Mouse (Mus musculus): ENCODE results near the gene Nudt8. TPM values are rescaled to one million over a fixed set of nuclear protein-coding genes. Genes with fewer than 3 reads are reported as not detected.
"Not testable (repeated sequence)": the region's sequence is repeated elsewhere in the genome, so short reads cannot be mapped to it uniquely, and the experiment has no call there.

The Nudt8 gene
- 14.0 and 15.1 TPM in 2 replicates for polyA plus RNA-seq (2014; fragmentation: Nextera tagmentation; extraction: Ambion mirVana)

- ATAC-seq (ENCODE audit: low FRiP score): peak; percentile 94
- Histone ChIP-seq H3K27me3 (ENCODE audit: control insufficient read depth, insufficient read depth, low read length) (peaks cover 3% of the 10 kb centered on the region; the same call in 1 of the 2 replicates), H3K4me2 (peak within 1 kb of the TSS; percentile 93), H3K9me3 (ENCODE audit: control insufficient read depth, low read length) (no peaks in the 10 kb centered on the region), H3K36me3 (ENCODE audit: control insufficient read depth, insufficient read depth, low read length) (no peaks in the 10 kb centered on the region), H3K4me3 (ENCODE audit: low read depth, low read length) (peak within 1 kb of the TSS; percentile 50), H3K4me1 (ENCODE audit: control insufficient read depth, insufficient read depth, low read length) (peaks cover 13% of the 10 kb centered on the region), H3K9ac (ENCODE audit: low read length) (peak within 1 kb of the TSS; percentile 91), H3K27ac (ENCODE audit: low read depth, low read length) (peak within 1 kb of the TSS; percentile 86)
- peak; percentile 99 for DNase-seq (ENCODE audit: low spot score, missing footprints)
- under 1% methylated on average over 64 of the region's 64 CpGs for whole genome bisulfite sequencing
Observed at GRCm38 (mm10) chr19:4000119-4000900, at the start of gene Nudt8, which contains the start of gene Gm49405. Gene Nudt8, plus strand, starts transcription at chr19:4000580. Gene Gm49405, plus strand, starts transcription at chr19:4000626.

GRCm38 (mm10) chr19:3951461-3951860, 48.9 kb upstream of the Nudt8 start:
- Histone ChIP-seq H3K9ac (ENCODE audit: low read length) (no peak overlapping the region), H3K9me3 (ENCODE audit: control insufficient read depth, low read length) (no peaks in the 10 kb centered on the region), H3K4me2 (no peak overlapping the region), H3K4me3 (ENCODE audit: low read depth, low read length) (no peak overlapping the region), H3K4me1 (ENCODE audit: control insufficient read depth, insufficient read depth, low read length) (no peaks in the 10 kb centered on the region), H3K27ac (ENCODE audit: low read depth, low read length) (no peak overlapping the region), H3K36me3 (ENCODE audit: control insufficient read depth, insufficient read depth, low read length) (no peaks in the 10 kb centered on the region), H3K27me3 (ENCODE audit: control insufficient read depth, insufficient read depth, low read length) (no peaks in the 10 kb centered on the region)
- no peak for ATAC-seq (ENCODE audit: low FRiP score)
- peak; percentile 19 for DNase-seq (ENCODE audit: low spot score, missing footprints)

GRCm38 (mm10) chr19:3952099-3952498, 48.3 kb upstream of the Nudt8 start:
- Histone ChIP-seq H3K4me2 (no peak overlapping the region), H3K27me3 (ENCODE audit: control insufficient read depth, insufficient read depth, low read length) (no peaks in the 10 kb centered on the region), H3K9ac (ENCODE audit: low read length) (no peak overlapping the region), H3K36me3 (ENCODE audit: control insufficient read depth, insufficient read depth, low read length) (no peaks in the 10 kb centered on the region), H3K9me3 (ENCODE audit: control insufficient read depth, low read length) (no peaks in the 10 kb centered on the region), H3K4me3 (ENCODE audit: low read depth, low read length) (no peak overlapping the region), H3K27ac (ENCODE audit: low read depth, low read length) (no peak overlapping the region), H3K4me1 (ENCODE audit: control insufficient read depth, insufficient read depth, low read length) (no peaks in the 10 kb centered on the region)
- no peak for DNase-seq (ENCODE audit: low spot score, missing footprints)
- no peak for ATAC-seq (ENCODE audit: low FRiP score)
- WGBS: 65% methylated on average over 1 of the region's 1 CpGs

- DNase-seq (ENCODE audit: low spot score, missing footprints): peak; percentile 39
- Histone ChIP-seq H3K4me2 (no peak overlapping the region), H3K4me1 (ENCODE audit: control insufficient read depth, insufficient read depth, low read length) (no peaks in the 10 kb centered on the region), H3K27me3 (ENCODE audit: control insufficient read depth, insufficient read depth, low read length) (no peaks in the 10 kb centered on the region), H3K4me3 (ENCODE audit: low read depth, low read length) (no peak overlapping the region), H3K27ac (ENCODE audit: low read depth, low read length) (no peak overlapping the region), H3K36me3 (ENCODE audit: control insufficient read depth, insufficient read depth, low read length) (no peaks in the 10 kb centered on the region), H3K9ac (ENCODE audit: low read length) (no peak overlapping the region), H3K9me3 (ENCODE audit: control insufficient read depth, low read length) (no peaks in the 10 kb centered on the region)
- ATAC-seq (ENCODE audit: low FRiP score): no peak
- 82% methylated on average over 3 of the region's 3 CpGs for WGBS
Observed at GRCm38 (mm10) chr19:3955033-3955432, 45.3 kb upstream of the Nudt8 start.

GRCm38 (mm10) chr19:3955804-3956203, 44.6 kb upstream of the Nudt8 start:
- no peaks in the 10 kb centered on the region for H3K4me1 ChIP-seq (ENCODE audit: control insufficient read depth, insufficient read depth, low read length)
- H3K9me3 ChIP-seq (ENCODE audit: control insufficient read depth, low read length): no peaks in the 10 kb centered on the region

GRCm38 (mm10) chr19:3957296-3958036, 42.9 kb upstream of the Nudt8 start:
- not testable (repeated sequence) for H3K36me3 ChIP-seq (ENCODE audit: control insufficient read depth, insufficient read depth, low read length); H3K4me1 ChIP-seq (ENCODE audit: control insufficient read depth, insufficient read depth, low read length); H3K9ac ChIP-seq (ENCODE audit: low read length); H3K4me3 ChIP-seq (ENCODE audit: low read depth, low read length); H3K9me3 ChIP-seq (ENCODE audit: control insufficient read depth, low read length); H3K4me2 ChIP-seq; ATAC-seq (ENCODE audit: low FRiP score); H3K27ac ChIP-seq (ENCODE audit: low read depth, low read length); H3K27me3 ChIP-seq (ENCODE audit: control insufficient read depth, insufficient read depth, low read length)
- 75% methylated on average over 5 of the region's 5 CpGs for WGBS
- peak; percentile 17 for DNase-seq (ENCODE audit: low spot score, missing footprints)

More at GRCm38 (mm10) chr19:3955804-3956203, 44.6 kb upstream of the Nudt8 start:
- no peaks in the 10 kb centered on the region for H3K36me3 ChIP-seq (ENCODE audit: control insufficient read depth, insufficient read depth, low read length)
- no peak for ATAC-seq (ENCODE audit: low FRiP score)
- no peaks in the 10 kb centered on the region for H3K27me3 ChIP-seq (ENCODE audit: control insufficient read depth, insufficient read depth, low read length)
- H3K9ac ChIP-seq (ENCODE audit: low read length): no peak overlapping the region
- no peak overlapping the region for H3K4me2 ChIP-seq
- no peak overlapping the region for H3K4me3 ChIP-seq (ENCODE audit: low read depth, low read length)
- no peak for DNase-seq (ENCODE audit: low spot score, missing footprints)
- 59% methylated on average over 4 of the region's 4 CpGs for WGBS
- no peak overlapping the region for H3K27ac ChIP-seq (ENCODE audit: low read depth, low read length)

- no peak within 1 kb of the TSS for H3K4me2 ChIP-seq
- no peaks in the 10 kb centered on the region for H3K9me3 ChIP-seq (ENCODE audit: control insufficient read depth, low read length)
- whole genome bisulfite sequencing: 79% methylated on average over 4 of the region's 4 CpGs
- H3K4me1 ChIP-seq (ENCODE audit: control insufficient read depth, insufficient read depth, low read length): no peaks in the 10 kb centered on the region
- ATAC-seq (ENCODE audit: low FRiP score) (no peak), DNase-seq (ENCODE audit: low spot score, missing footprints) (no peak)
- no peak within 1 kb of the TSS for H3K27ac ChIP-seq (ENCODE audit: low read depth, low read length)
- no peaks in the 10 kb centered on the region for H3K27me3 ChIP-seq (ENCODE audit: control insufficient read depth, insufficient read depth, low read length)
- H3K36me3 ChIP-seq (ENCODE audit: control insufficient read depth, insufficient read depth, low read length): no peaks in the 10 kb centered on the region
- H3K4me3 ChIP-seq (ENCODE audit: low read depth, low read length): no peak within 1 kb of the TSS
- no peak within 1 kb of the TSS for H3K9ac ChIP-seq (ENCODE audit: low read length)
Observed at GRCm38 (mm10) chr19:3958470-3958869, 41.9 kb upstream of the Nudt8 start, which contains the start of gene Aldh3b3. Gene Aldh3b3, plus strand, starts transcription at chr19:3958645.

GRCm38 (mm10) chr19:3959030-3959429, 41.4 kb upstream of the Nudt8 start:
- H3K36me3 ChIP-seq (ENCODE audit: control insufficient read depth, insufficient read depth, low read length): no peaks in the 10 kb centered on the region
- H3K4me2 ChIP-seq: no peak overlapping the region
- no peak overlapping the region for H3K4me3 ChIP-seq (ENCODE audit: low read depth, low read length)
- no peak overlapping the region for H3K9ac ChIP-seq (ENCODE audit: low read length)
- H3K9me3 ChIP-seq (ENCODE audit: control insufficient read depth, low read length): no peaks in the 10 kb centered on the region
- H3K4me1 ChIP-seq (ENCODE audit: control insufficient read depth, insufficient read depth, low read length): no peaks in the 10 kb centered on the region
- DNase-seq (ENCODE audit: low spot score, missing footprints): no peak
- H3K27me3 ChIP-seq (ENCODE audit: control insufficient read depth, insufficient read depth, low read length): no peaks in the 10 kb centered on the region
- H3K27ac ChIP-seq (ENCODE audit: low read depth, low read length): no peak overlapping the region
- no peak for ATAC-seq (ENCODE audit: low FRiP score)

- H3K9ac ChIP-seq (ENCODE audit: low read length): no peak overlapping the region
- DNase-seq (ENCODE audit: low spot score, missing footprints) (no peak), ATAC-seq (ENCODE audit: low FRiP score) (no peak)
- H3K4me2 ChIP-seq: no peak overlapping the region
- 78% methylated on average over 5 of the region's 5 CpGs for WGBS
- H3K27ac ChIP-seq (ENCODE audit: low read depth, low read length): no peak overlapping the region
- no peaks in the 10 kb centered on the region for H3K9me3 ChIP-seq (ENCODE audit: control insufficient read depth, low read length)
- no peak overlapping the region for H3K4me3 ChIP-seq (ENCODE audit: low read depth, low read length)
- no peaks in the 10 kb centered on the region for H3K36me3 ChIP-seq (ENCODE audit: control insufficient read depth, insufficient read depth, low read length)
- H3K4me1 ChIP-seq (ENCODE audit: control insufficient read depth, insufficient read depth, low read length): no peaks in the 10 kb centered on the region
- no peaks in the 10 kb centered on the region for H3K27me3 ChIP-seq (ENCODE audit: control insufficient read depth, insufficient read depth, low read length)
Observed at GRCm38 (mm10) chr19:3960211-3960610, 40.2 kb upstream of the Nudt8 start.

Data from midbrain, embryonic 11.5 days (tissue).